Mouse (Mus musculus): ENCODE measurements around the gene Cbx5.

Gene Cbx5

DNA sequence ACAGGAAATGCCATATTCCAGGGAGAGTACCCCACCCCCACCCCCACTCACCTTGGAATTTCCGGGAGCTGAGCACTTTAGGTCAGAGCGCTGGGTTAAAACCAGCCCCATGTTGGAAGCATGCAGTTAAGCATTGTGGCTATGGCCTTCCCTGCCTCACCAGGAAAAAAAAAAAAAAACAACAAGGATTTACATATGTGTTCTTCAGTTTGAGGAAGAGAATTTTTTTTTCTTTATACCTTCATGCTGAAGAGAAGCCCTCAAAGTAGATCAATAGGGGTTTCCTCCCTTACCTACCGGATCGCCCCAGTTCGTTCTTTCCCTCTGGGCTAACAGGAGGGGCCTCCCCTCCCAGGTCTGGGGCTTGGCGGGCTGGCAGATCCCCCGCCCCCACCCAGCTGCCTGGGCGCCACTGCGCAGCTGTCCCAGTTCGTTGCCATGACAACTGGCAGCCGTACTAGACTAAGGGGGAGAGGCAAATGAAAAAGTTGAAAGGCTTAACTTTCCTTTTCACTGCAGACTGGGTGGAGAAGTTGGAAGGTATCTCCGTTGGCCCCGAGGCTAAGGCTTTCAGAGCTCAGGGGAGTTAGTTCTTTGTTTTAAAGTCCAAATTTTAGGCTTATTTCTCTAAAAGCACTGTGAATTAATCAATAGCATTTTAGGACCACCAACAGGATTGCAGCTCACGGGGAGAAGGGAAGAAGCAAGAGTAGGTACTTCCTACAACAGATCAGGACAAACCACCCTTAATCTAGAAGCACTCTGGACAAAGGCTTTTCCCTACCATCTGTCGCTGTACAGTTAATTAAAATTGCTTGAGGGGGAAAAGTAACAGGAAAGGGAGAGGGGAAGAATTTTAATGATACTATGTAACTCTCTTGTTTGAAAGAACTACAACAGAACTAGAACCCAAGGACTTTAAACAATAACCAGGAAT lies 24.4 kb downstream of the Cbx5 start:
- DNase-seq (ENCODE audit: low read depth, low spot score): peak; percentile 91

GRCm38 (mm10) chr15:103214149-103214548 lies 25.5 kb downstream of the Cbx5 start:
- DNase-seq (ENCODE audit: low read depth, low spot score): no peak

GRCm38 (mm10) chr15:103205156-103205555 lies 34.5 kb downstream of the Cbx5 start:
- DNase-seq (ENCODE audit: low read depth, low spot score): peak; percentile 28

DNA sequence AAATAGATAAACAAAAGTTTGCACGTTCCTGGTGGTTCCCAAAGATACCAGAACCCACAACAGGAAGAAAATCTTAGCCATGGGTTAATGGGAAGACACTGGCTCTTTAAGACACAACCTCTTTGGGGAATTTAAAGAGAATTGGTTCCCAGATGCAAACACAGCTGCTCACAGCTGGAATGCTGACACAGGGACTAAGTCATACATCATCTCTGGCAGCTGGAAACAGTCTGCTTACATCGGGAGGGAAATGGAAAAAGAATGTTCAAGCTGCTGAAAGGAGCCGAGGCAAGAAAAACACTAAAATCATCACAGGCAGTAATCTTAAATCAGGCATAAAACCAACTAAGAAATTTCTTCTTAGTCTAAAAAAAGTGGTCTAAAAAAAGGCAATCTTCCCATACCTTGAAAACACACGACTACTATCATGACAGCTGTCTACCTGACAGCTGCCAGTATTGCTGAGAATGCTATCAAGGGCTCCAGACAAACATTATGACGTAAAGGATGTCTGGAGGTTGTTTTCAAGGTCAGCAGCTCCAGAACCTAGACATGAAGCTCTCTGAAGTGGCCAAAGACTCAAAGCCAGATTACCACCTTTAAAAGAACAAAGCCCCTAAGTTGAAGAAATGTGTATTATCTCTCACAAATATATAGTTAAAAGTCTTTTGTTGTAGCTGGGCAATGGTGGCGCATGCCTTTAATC lies 37.4 kb downstream of the Cbx5 start:
- no peak for DNase-seq (ENCODE audit: low read depth, low spot score)

GRCm38 (mm10) chr15:103197785-103198184 lies 41.8 kb downstream of the Cbx5 start:
- DNase-seq (ENCODE audit: low read depth, low spot score): no peak

DNA sequence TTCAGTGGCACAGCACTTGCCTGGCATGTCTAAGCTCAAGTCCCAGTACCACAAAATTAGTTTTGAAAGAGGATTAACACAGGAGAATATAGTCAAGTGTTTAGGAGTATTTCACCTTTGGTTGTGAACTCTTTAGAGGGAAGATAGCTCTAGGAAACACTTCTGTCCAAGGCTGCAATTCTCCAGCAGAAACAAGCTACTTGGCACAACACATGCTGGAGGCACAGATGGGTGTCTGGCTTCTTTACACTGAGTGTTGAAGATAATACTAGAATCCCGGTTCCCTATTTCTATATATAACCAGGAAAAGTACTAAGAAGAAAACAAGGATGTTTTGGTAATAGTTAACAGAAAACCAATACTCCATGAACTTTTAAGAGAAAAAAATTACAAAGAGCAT lies 42.8 kb downstream of the Cbx5 start:
- no peak for DNase-seq (ENCODE audit: low read depth, low spot score)

GRCm38 (mm10) chr15:103193606-103194005 lies 46.0 kb downstream of the Cbx5 start:
- DNase-seq (ENCODE audit: low read depth, low spot score): no peak

DNA sequence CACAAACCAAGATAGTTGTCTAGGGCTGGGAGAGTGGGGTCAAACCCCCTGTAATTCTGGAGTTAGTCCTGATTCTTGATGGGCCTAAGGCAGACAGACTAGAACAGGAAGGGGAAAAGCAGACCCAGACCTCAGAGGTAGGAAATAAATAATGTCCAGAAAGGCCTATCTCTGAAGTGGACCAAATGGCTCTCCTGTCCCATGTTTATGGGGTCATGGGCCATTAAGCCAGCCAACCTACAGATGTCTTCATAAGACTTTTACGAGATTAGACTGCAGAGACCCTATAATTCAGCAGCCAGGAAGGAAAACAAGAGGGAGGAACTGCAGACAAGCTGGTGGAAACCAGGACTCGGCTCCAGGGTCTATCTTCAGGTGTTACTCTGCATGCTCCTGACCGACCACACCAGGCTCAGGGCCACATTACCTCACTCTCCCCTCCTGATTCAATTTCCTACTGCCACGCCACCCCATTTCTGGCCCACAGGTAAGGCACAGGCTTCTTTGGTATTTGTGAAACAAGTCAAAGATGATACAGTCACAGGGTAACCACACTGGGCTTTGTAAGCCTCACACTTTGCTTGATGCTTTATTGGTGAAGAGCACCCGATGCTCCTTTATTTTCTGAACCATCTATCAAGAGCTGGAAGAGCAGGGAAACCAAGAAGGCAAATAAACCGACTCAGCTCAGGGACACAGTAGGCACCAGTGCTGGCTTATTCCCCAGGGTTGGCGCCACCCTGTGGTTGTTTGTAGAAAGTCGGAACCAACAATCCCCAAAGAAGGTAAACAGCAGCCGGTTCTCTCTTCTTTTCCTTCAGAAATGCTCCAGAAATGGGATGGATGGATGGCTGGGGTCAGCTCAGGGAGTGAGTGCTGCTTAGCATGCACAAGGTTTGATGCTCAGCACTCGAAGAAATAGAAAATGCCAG lies 48.8 kb downstream of the Cbx5 start:
- DNase-seq (ENCODE audit: low read depth, low spot score): peak; percentile 33

- no peak for DNase-seq (ENCODE audit: low read depth, low spot score)
These were observed 49.5 kb downstream of the Cbx5 start for GRCm38 (mm10) chr15:103190083-103190482.

- no peak for DNase-seq (ENCODE audit: low read depth, low spot score)
These were observed 51.8 kb downstream of the Cbx5 start for GRCm38 (mm10) chr15:103187803-103188202.

DNA sequence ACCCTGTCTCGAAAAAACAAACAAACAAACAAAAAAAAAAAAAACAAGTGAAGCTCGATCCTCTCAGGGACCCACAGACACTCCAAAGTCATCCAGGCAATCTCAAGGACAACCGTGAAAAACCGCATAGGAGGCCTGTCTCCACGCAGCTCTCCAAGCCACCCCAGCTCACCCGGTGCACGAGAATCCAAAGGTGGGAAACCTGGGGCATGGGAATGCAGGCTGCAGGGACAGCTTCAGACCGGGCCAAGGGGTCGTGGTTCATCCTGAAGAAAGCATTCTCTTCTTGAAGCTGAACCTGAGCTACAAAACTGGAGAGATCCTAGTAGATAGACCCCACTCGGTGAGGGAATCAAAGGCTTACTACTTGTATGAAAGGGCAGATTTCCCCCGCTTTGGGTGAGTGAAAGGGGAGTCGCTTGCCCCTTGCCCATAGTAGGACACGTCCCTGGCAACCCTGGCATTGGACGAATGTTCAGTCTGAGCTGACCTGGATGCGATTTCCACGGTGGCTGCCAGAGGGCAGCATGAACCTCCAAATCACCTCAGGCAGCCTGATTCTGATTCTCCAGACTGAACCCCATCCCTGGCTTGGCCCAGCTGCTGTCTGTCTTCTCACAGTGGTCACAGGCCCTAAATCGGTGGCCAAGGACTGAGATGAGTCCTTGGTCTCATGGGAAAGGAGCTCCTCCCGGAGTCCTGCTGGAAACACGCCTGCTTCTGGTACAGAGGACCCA lies 54.0 kb downstream of the Cbx5 start:
- peak; percentile 38 for DNase-seq (ENCODE audit: low read depth, low spot score)

DNA sequence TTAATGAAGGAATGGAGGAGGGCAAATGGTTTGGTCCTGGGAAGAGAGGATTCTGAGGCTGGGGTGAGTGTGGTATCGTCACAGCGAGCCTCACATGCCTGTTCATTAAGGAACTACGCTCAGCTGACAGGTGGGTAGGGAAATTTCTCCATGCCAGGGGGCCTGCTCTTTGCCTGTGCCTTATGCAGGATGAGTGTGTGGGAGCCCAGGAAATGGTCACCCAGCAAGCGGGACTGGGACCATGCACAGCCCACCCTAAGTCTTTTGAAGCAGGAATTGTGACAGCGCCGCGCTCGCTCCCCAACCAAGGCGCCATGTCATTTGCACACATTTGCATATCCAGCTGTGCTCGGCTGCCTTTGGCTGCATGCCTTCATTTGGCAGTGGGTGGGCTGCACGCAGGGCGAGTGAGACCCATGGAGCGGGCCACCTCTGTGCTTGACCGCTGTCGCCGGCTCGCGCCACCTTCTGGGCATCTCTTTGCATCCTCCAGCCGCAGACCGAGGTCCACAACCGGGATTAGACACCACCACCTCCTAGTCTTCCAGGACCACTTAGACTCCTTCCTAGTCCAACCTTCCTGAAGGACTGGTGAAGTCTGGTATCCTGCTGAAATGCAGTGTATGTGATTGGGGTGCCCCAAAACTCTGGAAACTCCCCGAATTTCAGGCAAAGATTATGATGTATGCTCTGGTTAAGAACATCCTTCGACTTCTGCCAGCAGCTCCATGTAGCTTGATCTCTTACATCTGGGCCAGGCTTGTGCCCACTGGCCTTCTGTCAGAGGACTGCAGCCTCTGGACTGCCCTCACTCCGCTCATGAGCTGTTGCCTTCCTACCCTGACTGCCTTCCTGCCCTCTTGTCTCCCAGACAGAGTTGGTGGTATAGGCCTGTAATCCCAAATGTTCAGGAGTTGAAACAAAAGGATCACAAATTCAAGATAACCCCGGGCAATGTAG lies 55.7 kb downstream of the Cbx5 start:
- DNase-seq (ENCODE audit: low read depth, low spot score): no peak

GRCm38 (mm10) chr15:103183135-103183534 lies 56.5 kb downstream of the Cbx5 start:
- peak; percentile 69 for DNase-seq (ENCODE audit: low read depth, low spot score)

GRCm38 (mm10) chr15:103182166-103182790 lies 57.3 kb downstream of the Cbx5 start:
- DNase-seq (ENCODE audit: low read depth, low spot score): peak; percentile 86

- DNase-seq (ENCODE audit: low read depth, low spot score): no peak
These were observed 59.2 kb downstream of the Cbx5 start for GRCm38 (mm10) chr15:103180406-103180805.

DNA sequence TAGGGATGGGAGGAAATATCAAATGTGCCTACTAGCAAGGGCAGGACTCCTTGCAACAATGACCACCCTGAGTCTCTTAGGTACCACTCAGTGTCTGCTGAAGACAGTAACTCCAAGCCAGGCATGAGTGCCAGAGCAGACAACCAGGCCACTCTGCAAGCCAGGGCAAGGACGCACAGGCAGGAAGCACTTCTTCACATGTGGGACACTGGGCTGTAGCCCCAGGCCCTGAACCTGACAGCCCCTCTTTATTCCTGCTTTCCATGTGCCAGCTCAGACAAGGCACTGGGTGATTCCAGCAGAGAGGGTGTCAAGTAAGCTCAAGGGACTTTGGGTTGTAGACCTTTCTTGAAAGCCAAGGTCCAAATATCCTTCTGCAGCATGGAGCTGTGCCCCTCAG lies 60.8 kb downstream of the Cbx5 start:
- no peak for DNase-seq (ENCODE audit: low read depth, low spot score)

DNA sequence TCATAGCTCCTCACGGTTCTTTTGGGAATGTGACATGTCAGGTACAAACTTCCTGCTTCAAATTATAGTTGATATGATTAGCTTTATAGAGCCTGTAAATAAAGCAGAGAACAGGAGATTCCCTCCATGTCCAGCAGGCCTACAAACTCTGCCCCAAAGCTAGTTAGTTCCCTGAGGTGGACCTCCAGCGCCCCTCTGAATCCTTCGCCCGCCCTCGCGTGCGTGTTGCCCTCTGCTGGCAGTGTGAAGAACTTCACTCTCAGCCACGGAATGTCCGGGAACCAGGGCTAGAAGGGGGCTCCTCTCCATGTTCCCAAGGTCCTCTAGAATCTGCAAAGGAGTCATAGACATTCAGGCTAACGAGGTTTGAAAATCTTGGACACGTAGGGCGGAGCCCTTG lies 61.5 kb downstream of the Cbx5 start:
- peak; percentile 49 for DNase-seq (ENCODE audit: low read depth, low spot score)

- DNase-seq (ENCODE audit: low read depth, low spot score): peak; percentile 16
These were observed 62.0 kb downstream of the Cbx5 start for GRCm38 (mm10) chr15:103177611-103178041.

GRCm38 (mm10) chr15:103176874-103177421 lies 62.7 kb downstream of the Cbx5 start:
- DNase-seq (ENCODE audit: low read depth, low spot score): peak; percentile 80
